Mouse (Mus musculus): ENCODE measurements around the gene Eipr1. TPM values are rescaled to one million over a fixed set of nuclear protein-coding genes. Genes with fewer than 3 reads are reported as not detected.
"Not testable (repeated sequence)": the region's sequence is repeated elsewhere in the genome, so short reads cannot be mapped to it uniquely, and the experiment has no call there.

The Eipr1 gene
- total RNA-seq, 4 experiments from 2014 or later, result 25.6 to 27.2 (median 26.4) TPM

DNA sequence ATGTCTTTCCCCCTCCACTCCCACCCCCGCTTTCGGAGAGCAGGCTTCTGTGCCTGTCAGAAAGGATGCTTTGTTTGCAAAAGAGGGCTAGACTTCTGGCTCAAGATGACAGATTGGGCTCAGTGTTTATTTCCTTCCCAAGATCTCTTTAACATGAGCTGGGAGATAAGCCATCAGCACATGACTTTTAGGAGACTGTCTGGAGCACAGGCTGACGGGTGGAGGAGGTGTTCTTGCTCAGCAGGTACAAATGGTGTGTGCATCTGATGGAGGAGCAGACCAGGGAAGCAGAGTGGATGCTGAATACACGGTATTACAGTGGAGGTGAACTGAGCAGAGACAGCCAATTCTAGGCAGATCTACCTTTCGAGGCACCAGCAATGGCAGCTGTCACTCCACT is 139.9 kb downstream of the Eipr1 start:
- DNase-seq, result no peak

DNA sequence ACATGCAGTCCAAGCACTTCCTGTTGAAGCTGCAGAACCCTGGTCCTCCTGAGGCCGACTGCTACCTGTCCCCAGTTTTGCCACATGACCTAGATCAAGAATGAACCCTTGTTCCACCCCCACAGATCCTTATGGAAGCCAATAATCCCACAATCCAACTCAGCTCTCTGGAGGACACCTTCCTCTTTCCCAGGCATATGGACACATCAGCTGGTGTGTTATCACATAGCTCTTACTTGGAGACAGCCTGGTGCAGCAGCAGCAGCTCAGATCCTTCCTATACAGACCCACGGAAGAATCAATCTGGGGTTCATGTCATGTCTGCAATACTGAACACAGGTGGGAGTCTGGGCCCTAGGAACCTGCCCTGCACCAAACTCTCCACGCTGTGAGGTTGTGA is 145.0 kb downstream of the Eipr1 start:
- DNase-seq, result no peak

DNA sequence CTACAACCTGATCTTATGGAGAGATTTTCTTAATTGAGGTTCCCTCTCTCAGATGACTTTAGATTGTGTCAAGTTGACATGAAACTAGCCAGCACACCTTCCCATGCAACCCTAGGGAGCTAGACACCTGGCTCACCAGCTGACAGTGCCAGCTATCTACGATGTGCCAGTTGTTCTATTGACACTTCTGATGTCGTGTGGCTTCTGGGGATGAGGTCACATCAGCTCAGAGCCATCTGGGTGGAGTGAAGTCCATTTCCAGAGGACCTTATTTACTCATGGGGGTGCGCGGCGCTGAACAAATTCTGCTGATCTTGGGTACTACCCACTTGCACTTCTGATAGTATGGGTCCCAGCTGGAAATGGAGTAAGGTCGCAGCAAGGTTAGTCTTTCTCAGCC is 146.7 kb downstream of the Eipr1 start:
- no peak for DNase-seq

DNA sequence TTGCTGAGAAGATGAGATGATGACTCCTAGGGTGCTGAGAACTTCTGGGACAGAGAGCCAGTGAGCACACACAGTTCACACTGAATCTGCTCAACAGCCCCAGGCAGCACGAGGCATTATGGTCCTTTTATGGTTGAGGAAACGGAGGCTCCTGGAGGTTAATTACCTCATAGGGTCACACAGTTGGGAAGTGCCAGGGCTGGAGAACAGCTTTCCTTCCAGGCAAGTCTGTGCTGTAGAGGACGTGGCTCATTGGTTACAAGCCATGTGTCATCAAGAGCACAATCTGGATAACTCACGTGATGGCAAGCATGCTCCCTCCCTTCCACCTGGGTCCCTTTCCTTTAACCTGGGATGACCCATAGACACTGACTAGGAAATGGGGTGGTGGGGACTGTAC is 148.1 kb downstream of the Eipr1 start:
- no peak for DNase-seq

DNA sequence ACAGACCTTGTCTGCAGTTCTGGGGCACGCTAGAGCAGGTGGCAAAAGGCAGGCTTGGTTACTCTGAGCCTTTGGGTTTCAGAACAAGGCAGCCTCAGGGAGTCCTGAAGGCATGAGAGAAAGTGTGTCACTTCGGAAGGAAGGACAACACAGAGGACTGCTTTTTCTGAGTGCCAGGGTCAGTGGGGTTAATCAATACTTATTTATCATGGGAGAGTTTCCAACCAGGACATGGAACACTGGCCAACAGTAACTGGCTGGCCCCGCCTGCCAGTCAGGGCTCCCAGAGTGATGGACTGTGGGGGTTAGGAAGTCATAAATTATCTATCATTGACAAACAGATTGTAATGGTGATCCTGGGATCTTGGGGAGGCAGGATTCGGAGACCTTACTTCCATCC is 148.7 kb downstream of the Eipr1 start:
- DNase-seq, result no peak

DNA sequence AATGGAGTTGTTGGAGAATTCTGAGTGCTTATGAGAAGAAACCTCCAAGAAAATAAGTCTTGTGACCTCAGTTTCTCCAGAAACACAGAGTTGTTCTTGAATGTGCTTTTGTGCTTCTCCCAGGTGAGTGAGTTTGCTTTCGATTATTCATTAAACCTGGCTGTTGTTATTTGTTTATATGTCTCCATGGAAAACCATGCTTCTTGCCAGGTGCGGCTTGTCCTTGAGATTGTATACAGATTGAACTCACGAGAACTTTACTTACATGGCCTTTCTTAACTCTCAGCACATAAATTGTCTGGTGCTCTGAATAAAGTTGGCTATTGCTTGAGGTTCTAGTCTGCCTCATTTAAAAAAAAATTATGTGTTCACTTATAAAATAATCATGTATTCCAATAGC is 150.5 kb downstream of the Eipr1 start:
- no peak for DNase-seq

DNA sequence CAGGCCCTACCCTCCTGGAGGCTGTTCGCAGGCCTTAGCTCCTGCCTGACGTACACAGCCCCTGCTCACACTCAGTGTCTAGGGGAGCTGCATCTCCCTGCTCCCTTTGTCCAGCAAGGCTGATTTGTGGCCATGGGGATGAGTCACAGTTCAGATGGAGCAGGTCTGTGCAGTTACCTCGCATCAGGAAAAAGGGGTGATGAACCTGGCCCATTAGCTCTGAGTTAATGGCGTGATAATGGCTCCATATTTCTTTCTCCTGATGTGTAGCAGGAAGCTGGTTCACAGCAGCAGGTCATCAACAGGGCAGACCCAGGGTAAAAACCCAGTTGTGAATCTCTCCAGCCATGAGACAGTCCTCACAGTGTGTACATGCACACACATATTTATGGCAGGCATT is 151.5 kb downstream of the Eipr1 start:
- no peak for DNase-seq

DNA sequence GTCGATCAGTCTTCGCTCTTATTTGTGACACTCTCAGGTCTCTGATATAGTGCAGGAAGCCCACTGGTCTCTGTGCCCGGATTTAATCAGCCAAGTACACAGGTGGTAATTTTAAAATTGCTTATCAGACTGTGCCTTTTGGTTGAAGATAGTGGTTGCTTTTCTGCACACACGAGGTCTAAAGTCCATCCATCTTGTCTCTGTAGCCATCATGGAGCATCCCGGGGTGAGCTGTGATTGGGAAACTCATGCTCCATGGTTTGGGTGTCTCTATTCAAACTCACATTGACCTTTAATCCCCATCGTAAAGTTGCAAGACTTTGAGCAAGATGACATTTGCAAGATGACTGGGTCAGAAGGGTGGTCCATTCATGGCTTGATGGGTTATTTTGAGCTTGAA is 153.9 kb downstream of the Eipr1 start:
- DNase-seq, result no peak

DNA sequence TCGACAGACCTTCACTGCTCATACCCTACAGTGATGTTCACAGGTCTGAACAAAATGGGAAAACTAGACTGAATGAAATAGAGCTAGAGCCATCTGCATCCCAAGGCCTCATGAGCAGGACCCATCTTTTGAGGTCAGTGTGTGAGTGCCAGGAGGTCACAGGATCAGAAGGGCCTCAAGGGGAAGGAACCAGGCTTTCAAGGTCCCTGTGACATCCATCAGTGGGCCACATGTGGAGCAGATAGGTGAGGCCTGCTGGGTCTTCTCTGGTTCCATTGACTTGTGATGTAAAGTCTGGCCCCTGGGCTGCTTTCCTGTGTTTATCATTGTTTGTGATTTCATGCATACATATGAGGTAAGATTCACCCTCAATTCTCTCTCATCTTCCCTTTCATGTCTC is 154.4 kb downstream of the Eipr1 start:
- no peak for DNase-seq

DNA sequence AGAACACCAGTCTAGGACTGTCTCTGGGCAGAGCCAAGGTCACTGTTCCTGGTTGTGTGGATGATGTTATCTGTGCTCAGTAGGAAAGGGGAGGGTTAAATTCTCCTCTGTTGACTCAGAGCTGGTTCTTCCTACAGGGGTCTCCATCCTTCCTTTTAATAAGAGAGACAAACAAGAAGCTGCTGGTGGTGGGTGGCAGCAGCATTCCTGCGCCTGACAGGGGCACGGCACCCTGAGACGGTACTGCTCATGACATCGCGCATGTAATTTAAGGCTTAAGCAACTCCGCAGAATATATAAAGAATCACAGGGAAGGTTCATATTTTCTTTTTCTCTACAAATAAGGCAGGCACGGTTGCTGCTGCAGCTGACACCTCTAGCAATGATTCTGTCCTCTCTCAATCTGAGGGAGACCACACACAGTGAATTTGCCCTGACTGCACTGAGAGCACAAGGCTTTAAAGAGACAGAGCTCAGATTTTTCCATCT is 155.2 kb downstream of the Eipr1 start:
- no peak for DNase-seq

DNA sequence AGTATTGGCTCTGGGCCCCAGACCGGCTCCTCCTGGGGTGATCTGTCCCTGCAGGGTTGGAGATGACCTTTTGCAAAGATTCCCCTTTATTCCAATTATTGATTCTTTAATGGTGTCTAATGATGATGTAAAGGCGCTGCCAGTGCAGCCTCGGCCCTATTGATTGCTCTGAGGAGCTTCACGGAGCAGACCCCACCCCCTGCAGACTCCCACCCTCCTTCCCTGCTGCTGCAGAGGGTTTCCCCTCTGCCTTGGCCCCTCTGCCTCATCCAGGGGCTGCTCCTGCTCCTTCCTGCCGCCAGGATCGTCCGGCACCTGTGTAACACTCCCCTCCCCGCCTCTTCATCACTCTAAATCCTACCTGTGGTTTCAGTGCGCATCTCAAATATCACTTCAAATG is 156.2 kb downstream of the Eipr1 start:
- no peak for DNase-seq

DNA sequence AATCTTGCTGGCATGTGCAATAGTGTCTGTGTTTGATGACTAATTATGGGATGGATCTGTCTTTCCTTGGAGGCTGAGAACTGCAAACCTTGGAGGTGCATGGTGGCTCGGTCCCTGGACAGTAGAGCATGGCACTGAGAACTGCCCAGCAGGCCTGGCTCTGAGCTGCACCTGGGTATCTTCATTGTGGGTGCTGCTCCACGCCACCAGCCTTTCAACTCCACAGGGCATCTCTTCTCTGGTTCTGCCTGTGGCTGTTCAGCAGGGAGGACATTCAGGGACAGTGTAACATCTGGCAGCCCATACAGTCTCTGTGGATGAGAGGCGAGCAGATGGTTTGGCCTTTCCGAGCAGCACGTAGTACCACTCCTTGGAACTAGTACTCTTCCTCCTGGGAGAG is 158.2 kb downstream of the Eipr1 start:
- no peak for DNase-seq

DNA sequence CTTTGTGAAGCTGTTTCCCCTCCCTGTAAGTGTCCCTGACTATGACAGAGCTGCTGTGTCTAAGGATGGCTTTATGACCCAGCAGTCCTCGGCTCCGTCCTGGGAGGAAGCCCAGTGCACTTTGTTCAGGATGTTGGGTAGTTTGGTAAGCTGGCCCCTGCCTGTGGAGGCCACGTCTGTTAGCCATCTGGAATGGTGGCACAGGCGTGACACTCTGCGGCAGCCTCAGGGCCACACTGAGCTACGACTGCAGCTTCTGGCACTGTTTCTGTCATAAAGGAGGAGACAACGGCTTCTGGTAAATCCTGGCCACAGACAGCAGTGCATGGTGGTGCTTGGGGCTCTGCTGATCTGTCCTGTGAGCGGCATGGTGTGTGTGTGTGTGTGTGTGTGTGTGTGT is 159.0 kb downstream of the Eipr1 start:
- no peak for DNase-seq

DNA sequence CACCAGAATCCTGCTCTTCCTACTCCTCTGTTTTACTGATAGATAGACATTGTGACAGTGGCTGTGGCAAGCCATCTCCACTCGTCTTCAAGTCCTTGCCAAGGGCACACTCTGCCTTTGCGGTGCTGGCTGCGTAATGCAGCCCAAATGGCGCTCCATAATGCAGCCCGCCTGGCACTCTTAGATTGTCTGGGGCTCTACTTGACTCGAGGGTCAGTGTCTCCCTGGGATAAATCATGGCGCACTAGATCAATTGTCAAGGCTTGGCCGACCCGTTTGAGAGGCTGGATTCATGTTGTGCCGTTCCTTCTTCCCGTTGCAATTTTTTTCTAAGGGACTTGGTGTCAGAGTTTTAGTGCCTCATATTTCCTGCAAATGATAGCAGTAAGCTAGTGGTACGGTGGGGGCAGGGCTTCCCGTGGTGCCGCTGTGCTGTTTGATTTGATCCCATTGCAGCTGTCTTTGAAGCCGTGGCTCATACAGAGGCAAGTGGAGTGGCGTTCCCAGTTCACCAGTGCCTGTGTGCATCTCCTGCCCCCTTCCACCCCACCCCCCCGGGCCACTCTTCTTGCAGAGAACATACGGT is 160.8 kb downstream of the Eipr1 start:
- DNase-seq, result no peak

DNA sequence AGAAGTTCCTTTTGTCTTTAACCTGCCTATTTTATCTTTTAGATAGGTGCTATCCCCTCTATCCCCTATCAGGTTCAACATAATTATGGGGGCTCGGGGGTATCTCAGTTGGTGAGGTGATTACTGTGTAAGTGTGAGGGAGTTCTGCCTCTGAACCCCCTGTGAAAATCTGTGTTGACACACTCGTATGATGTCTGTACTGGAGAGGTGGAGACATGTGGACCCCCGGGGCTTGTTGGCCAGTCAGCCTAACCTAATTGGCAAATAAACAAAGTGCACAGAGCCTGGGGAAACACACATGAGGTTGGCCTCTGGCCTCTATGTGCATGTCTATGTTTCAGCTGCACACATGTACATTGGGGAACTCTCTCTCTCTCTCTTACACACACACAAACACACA is 161.5 kb downstream of the Eipr1 start:
- DNase-seq, result no peak

DNA sequence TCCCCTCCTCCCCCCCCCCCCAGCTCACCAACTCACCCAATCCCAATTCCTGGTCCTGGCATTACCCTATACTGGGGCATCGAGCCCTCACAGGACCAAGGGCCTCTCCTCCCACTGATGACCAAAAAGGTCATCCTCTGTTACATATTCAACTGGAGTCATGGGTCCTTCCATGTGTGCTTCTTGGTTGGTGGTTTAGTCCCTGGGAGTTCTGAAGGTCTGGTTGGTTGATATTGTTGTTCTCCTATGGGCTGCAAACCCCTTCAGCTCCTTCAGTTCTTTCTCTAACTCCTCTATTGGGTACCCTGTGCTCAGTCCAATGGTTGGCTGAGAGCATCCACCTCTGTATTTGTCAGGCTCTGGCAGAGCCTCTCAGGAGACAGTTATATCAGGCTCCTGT is 162.5 kb downstream of the Eipr1 start:
- DNase-seq, result not testable (repeated sequence)

Other genes with a start within 250 kb of the Eipr1 start
- under 1 TPM in 3 of 4 experiments, not detected in 1; 0.27 to 0.55 (median 0.35) TPM for gene Dcdc2c, start 199.4 kb upstream of the Eipr1 start, total RNA-seq (2022)
- gene Allc, start 169.3 kb upstream of the Eipr1 start, total RNA-seq (2022), result not detected
- 1 to 10 TPM; 3.9 to 10.0 (median 7.3) TPM for gene Colec11, start 128.4 kb upstream of the Eipr1 start, total RNA-seq (2022)
- 100 to 1,000 TPM; 394 to 492 (median 461) TPM for gene Rps7, start 115.8 kb upstream of the Eipr1 start, total RNA-seq (2022)
- gene Rnaseh1, start 102.2 kb upstream of the Eipr1 start, total RNA-seq (2022), result 10 to 100 TPM; 14.0 to 20.1 (median 17.2) TPM
- 100 to 1,000 TPM in 1 of 4 experiments, 10 to 100 TPM in 3; 83.4 to 109 (median 96.9) TPM for gene Adi1, start 76.6 kb upstream of the Eipr1 start, total RNA-seq (2022)
- gene Trappc12, start 1.3 kb upstream of the Eipr1 start, total RNA-seq (2022), result 10 to 100 TPM; 41.7 to 51.0 (median 46.9) TPM